Mouse (Mus musculus): ENCODE measurements at regions not wholly inside any gene's neighbourhood (a gene's known extent, or its start where the extent isn't known, plus 50 kb on each side); places are given as distances from the start of the nearest gene placed in this dataset.
A peak's percentile ranks its signal among the peaks of the same experiment; 100 is the strongest.

GRCm38 (mm10) chr14:79856245-79856644, 85.1 kb upstream of the Pcdh8 start:
- intact Hi-C loops (cut with DNase I), result no loop called here

GRCm38 (mm10) chr14:79854216-79854615, 83.1 kb upstream of the Pcdh8 start:
- no peak for DNase-seq
- intact Hi-C loops (cut with DNase I), result no loop called here

More at GRCm38 (mm10) chr14:79856245-79856644, 85.1 kb upstream of the Pcdh8 start:
- DNase-seq, result no peak

GRCm38 (mm10) chr14:79852683-79853082, 81.6 kb upstream of the Pcdh8 start:
- intact Hi-C loops (cut with DNase I), result no loop called here
- no peak for DNase-seq

GRCm38 (mm10) chr14:79851795-79852194, 80.7 kb upstream of the Pcdh8 start:
- no peak for DNase-seq
- intact Hi-C loops (cut with DNase I), result no loop called here

- intact Hi-C loops (cut with DNase I), result no loop called here
- peak; percentile 59 for DNase-seq
These were observed 80.1 kb upstream of the Pcdh8 start for GRCm38 (mm10) chr14:79851231-79851630.

GRCm38 (mm10) chr14:79849617-79850435, 78.7 kb upstream of the Pcdh8 start:
- DNase-seq, result no peak
- intact Hi-C loops (cut with DNase I), result no loop called here

- intact Hi-C loops (cut with DNase I), result no loop called here
- DNase-seq, result no peak
These were observed 77.0 kb upstream of the Pcdh8 start for GRCm38 (mm10) chr14:79848116-79848515.

- intact Hi-C loops (cut with DNase I), result no loop called here
- peak; percentile 41 for DNase-seq
These were observed 73.2 kb upstream of the Pcdh8 start for GRCm38 (mm10) chr14:79844306-79844705.

GRCm38 (mm10) chr14:79843135-79843550, 72.0 kb upstream of the Pcdh8 start:
- intact Hi-C loops (cut with DNase I), result no loop called here
- peak; percentile 62 for DNase-seq

GRCm38 (mm10) chr14:79842734-79843133, 71.6 kb upstream of the Pcdh8 start:
- intact Hi-C loops (cut with DNase I), result no loop called here
- peak; percentile 52 for DNase-seq

GRCm38 (mm10) chr14:79837101-79837500, 66.0 kb upstream of the Pcdh8 start:
- DNase-seq, result no peak

GRCm38 (mm10) chr14:79836186-79836585, 65.1 kb upstream of the Pcdh8 start:
- intact Hi-C loops (cut with DNase I), result no loop called here
- DNase-seq, result no peak

More at GRCm38 (mm10) chr14:79837101-79837500, 66.0 kb upstream of the Pcdh8 start:
- intact Hi-C loops (cut with DNase I), result no loop called here

- no peak for DNase-seq
- intact Hi-C loops (cut with DNase I), result no loop called here
These were observed 53.7 kb upstream of the Pcdh8 start for GRCm38 (mm10) chr14:79824670-79825446.

GRCm38 (mm10) chr14:79822453-79823117, 51.5 kb upstream of the Pcdh8 start:
- intact Hi-C loops (cut with DNase I), result no loop called here
- peak; percentile 13 for DNase-seq

- peak; percentile 8 for DNase-seq
- intact Hi-C loops (cut with DNase I), result no loop called here
These were observed 50.9 kb upstream of the Pcdh8 start for GRCm38 (mm10) chr14:79822011-79822435.

- DNase-seq, result no peak
- intact Hi-C loops (cut with DNase I), result no loop called here
These were observed 50.4 kb upstream of the Pcdh8 start for GRCm38 (mm10) chr14:79821352-79822010.

Data from left cerebral cortex, postnatal 4 days (tissue).